Mouse (Mus musculus) E14TG2a.4 (cell line): ENCODE results near the gene Chd2.

Experiments used
- CTCF ChIP-seq: conservative IDR thresholded peaks from 2 replicates; pipeline ENCODE4 v1.5.1; 2014; ENCODE audit warnings: low read length
- NANOG ChIP-seq: IDR thresholded peaks from 2 replicates; pipeline ENCODE4 v1.6.1; 2014; ENCODE audit warnings: borderline replicate concordance, low read length, mixed read lengths

GRCm38 (mm10) chr7:73514560-73514959, 27.1 kb downstream of the Chd2 start:
- TF ChIP-seq CTCF = no peak
- no peak for TF ChIP-seq NANOG
